Mouse (Mus musculus): ENCODE data around the gene Zfp266.

The Zfp266 gene

DNA sequence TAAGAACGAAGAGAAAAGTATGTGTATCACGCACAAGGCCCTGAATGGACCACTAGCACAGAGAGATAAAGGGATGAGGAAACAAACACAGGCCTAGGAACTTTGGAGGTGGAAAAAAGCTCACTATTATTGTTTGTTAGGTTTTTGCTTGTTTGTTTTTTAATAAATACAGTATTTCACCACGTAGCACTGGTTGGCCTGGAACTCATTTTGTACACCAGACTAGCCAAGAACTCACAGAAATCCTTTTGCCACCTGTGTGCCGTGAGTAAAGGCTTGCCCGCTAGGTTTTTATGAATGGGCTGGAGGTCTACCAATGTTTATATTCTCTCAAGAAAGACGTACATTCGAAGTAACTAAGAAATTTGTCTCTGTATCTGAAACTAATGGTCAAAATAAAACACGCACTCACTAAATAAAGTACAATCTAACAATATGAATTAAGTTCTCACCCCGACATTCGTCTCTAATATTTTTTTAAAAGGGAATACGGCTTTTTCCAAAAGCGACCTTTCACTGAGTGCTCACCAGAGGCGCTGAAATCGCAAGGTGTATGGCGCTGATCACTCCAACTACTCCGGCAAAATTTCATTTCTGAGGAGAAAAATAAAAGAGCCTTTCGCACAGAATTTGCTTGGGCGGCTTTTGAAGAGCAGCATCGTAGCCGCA lies 29.2 kb downstream of the Zfp266 start:
- DNase-seq: peak; percentile 6

DNA sequence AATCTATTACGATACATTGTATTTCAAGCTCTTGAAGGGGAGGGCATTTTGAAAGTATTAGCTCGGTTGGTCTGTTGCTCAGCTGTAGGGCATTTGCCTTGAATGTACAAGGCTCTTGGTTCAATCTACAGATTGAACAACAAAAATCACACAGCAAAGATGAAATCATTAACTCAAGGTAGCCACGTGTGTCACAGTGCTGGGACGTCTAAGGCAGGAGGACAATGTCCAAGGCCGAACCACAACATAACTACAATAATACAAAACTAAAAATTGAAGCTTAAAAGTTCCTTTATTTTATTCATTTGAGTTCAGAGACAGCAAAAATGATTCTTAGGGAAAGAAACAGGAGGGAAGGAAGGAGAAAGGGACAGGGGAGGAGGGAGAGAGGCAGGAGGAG lies 31.7 kb downstream of the Zfp266 start:
- DNase-seq: no peak

DNA sequence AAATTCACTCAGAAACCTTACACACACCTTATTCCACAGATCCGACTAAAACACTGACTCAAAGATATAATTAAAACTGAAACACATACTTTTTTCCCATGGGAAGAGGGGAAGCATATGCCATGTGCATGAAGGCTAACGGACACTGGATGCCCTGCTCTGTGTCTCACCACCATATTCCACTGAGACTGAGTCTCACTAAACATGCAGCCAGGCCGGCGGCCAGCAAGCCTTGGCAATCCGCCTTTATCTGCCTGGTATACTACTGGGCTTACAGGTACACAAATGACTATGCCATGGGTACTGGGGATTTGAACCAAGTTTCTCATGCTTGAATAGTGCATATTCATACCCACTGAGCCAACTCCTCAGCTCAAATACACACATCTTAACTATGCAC lies 41.8 kb downstream of the Zfp266 start:
- DNase-seq: no peak

DNA sequence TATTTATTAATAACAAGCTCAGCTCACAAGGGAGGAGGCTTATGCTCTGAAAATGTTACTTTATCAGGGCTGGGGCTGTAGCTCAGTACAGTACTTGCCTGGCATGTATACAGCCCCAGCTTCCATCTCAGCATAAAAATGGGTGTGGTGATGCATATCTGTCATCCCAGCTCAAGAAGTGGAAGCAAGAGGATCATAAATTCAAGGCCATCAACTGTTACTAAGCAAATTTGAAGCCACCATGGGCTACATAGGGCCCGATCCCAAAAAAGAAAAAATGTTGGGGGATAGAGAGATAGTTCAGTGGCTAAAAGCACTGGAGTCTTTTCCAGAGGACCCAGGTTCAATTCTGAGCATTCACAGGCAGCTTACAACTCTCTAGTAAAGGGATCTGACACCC lies 44.6 kb downstream of the Zfp266 start:
- DNase-seq: no peak

DNA sequence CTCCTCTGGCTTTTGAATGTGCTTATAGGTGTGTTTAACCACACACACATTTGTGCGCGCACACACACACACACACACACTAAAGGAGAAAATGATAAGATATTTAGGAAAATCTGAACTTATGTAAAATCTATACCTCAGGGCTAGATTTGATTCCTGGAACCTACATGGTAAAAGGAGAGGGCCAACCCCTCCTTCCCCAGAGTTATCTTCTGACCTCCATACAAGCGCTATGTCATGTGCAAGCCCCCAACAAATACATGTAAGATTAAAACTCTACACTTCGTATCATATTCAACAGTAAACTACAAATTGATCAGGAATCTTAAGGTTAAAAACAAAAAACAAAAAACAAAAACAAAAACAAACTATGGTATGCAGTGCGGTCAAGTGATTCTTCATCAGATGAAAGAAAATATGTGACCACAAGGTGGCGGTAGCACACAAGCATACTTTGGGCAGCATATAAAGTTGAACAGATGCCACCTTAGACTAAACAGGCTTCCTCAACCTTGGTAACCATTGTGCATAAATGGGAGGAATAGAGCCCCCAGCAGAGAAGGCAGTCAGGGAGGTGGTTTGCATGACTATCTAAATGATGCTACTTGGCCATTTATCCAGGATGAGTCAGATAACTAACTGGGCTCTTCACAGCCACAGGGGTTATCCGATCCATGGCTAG lies 54.3 kb downstream of the Zfp266 start:
- DNase-seq: peak; percentile 82

DNA sequence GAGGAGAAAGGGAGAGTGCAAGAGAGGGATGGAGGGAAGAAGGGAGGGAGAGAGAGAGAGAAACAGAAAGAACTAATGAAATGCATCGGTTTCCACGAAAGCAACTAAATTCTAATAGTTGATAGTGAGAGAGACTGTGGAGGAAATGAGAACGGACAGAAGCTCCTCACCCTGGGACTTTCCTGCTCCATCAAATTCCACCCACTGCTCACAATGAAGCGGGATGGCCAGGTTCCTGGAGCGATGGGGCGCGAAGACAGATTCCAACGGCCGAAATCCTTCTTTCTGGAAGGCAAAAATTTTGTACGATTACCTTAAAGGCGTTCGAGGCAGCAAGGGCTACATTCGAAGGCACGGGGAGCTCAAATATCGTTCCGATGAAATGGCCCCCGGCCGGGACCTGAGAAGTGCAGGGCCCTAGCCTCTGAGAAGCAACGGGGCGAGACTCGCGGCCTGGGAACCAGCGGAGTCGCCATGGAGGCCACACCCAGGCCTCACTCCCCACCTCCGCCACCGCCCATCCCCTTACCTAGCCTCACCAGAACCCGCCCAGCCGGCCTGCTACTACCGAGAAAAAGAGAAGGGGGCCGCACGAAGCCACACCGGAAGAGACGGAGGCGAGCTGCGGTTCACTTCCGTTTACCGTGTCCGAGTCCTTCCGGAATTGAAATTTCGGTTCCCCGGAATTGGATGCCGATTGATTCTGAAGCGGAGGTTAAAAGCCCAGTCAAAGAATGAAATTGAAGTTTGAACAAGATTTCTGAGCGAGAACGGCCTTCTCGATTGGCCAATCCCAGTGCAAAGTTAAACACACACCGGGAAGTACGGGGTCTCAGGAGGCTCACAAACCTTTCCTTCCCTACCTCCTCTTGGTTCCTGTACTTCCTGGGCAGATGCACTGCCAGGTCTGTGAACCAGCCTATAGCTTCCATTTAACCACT lies 61.6 kb downstream of the Zfp266 start, which contains the start of gene Zfp26:
Gene Zfp26, minus strand, starts transcription at position 786 of the 941 bp plus-strand sequence.
- DNase-seq: peak; percentile 90

DNA sequence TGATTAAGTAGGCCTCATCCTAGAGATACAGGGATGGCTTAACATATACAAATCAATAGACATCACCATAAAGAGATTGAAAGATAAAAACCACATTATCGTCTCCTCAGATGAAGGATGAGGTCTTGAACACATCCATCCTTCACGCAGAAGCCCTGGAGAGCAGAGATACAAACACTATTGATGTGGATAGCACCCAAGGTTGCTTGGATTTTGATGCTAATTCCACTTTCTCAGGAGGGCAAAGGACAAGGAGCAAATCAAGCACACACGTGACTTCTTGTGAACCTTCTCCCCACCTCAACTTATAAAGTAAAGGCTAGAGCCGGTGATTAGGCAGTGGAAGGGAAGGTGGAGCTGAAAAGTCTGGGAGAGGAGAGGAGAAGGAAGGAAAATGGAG lies 67.6 kb downstream of the Zfp266 start:
- no peak for DNase-seq

DNA sequence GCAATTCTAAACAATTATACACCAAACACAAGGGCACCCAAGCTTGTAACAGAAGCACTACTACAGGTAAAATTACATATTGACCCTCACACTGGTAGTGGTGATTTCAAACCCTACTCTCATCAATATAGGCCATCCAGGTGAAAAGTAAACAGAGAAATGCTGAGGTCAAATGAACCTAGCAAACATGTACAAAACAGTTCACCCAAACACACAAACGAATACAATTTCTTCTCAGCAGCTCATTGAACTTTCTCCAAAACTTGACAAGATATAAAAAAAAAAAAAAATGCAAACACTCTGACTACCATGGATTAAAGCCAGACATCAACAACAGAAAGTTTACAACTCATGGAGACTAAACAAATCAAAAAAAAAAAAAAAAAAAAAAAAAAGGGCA lies 69.7 kb downstream of the Zfp266 start:
- no peak for DNase-seq
